Mouse (Mus musculus) ES-Bruce4 (cell line): Measurements from ENCODE around the gene Bcl11b. TPM values are rescaled to one million over a fixed set of nuclear protein-coding genes. Genes with fewer than 3 reads are reported as not detected.

ENCODE experiments used
- H3K27ac ChIP-seq: 2 replicates; pipeline ENCODE4 v1.5.1; 2012; ENCODE audit warnings: low read length, inconsistent platforms; ENCODE audit not compliant: insufficient read depth
- H3K27me3 ChIP-seq: 2 replicates; pipeline ENCODE4 v1.6.1; 2012; ENCODE audit warnings: mild to moderate bottlenecking, low read length, inconsistent platforms; ENCODE audit not compliant: control insufficient read depth, poor library complexity, insufficient read depth, severe bottlenecking
- H3K36me3 ChIP-seq: 2 replicates; pipeline ENCODE4 v1.6.1; 2012; ENCODE audit warnings: inconsistent platforms, mild to moderate bottlenecking, low read length, moderate library complexity; ENCODE audit not compliant: control insufficient read depth, poor library complexity, insufficient read depth, severe bottlenecking
- H3K4me1 ChIP-seq: one replicate; pipeline ENCODE4 v1.8.1; 2011; ENCODE audit warnings: low read length; ENCODE audit not compliant: control insufficient read depth, insufficient read depth
- H3K4me3 ChIP-seq: 2 replicates; pipeline ENCODE4 v1.5.1; 2011; ENCODE audit warnings: low read depth, mild to moderate bottlenecking, low read length
- H3K9ac ChIP-seq: 2 replicates; pipeline ENCODE4 v1.6.1; 2012; ENCODE audit warnings: low read depth, mild to moderate bottlenecking, inconsistent platforms; ENCODE audit not compliant: poor library complexity, severe bottlenecking
- H3K9me3 ChIP-seq: replicated peaks from 2 replicates; pipeline ENCODE4 v1.6.1; 2012; ENCODE audit warnings: mild to moderate bottlenecking, low read length, inconsistent platforms; ENCODE audit not compliant: control insufficient read depth, poor library complexity, insufficient read depth, severe bottlenecking
- CTCF ChIP-seq: IDR thresholded peaks from one replicate; pipeline ENCODE4 v1.8.1; 2011; ENCODE audit warnings: low read depth, low read length
- EP300 ChIP-seq: IDR thresholded peaks from 2 replicates; pipeline ENCODE4 v1.6.1; 2011; ENCODE audit warnings: low read depth, low read length; ENCODE audit not compliant: insufficient read depth
- POLR2A ChIP-seq: IDR thresholded peaks from one replicate; pipeline ENCODE4 v1.8.1; 2011; ENCODE audit warnings: low read length; ENCODE audit not compliant: insufficient read depth
- polyA plus RNA-seq: library from polyadenylated mRNA; stranded (reverse); fragments of >200 nt; gene quantifications from 2 replicates; pipeline ENCODE4 v1.2.4, GENCODE M21; 2011; ENCODE audit warnings: low read depth; ENCODE audit not compliant: missing spikeins, insufficient read depth, insufficient read length

Bcl11b gene
- polyA plus RNA-seq, 1 experiment = 0.69 TPM

DNA sequence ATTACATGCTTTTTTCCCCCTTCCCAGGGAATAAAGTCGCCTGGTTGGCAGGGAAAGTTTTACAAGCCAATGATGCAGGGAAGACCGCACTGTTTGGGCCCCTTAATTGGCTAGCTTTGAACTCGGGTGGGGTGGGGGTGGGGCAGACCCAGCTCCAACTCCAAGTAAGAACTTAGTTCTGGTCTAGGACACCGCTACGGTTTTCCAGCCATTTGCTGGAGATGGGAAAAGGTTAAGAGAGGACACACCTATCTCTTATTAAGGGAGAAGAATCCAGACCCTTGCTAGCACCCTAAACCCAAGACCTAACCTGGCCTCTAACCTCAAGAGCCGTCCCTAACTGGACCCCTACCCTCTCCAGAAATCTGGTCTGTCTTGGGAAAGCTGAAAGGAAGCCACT is 22.2 kb downstream of the Bcl11b start:
- Histone ChIP-seq H3K27ac (no peak overlapping the region), H3K9ac (no peak overlapping the region), H3K4me3 (no peak overlapping the region), H3K9me3 (no peaks in the 10 kb centered on the region), H3K4me1 (peaks cover 3% of the 10 kb centered on the region), H3K36me3 (no peaks in the 10 kb centered on the region), H3K27me3 (no peaks in the 10 kb centered on the region; the same call in 1 of the 2 replicates)
- TF ChIP-seq EP300 (no peak), CTCF (no peak), POLR2A (no peak)

DNA sequence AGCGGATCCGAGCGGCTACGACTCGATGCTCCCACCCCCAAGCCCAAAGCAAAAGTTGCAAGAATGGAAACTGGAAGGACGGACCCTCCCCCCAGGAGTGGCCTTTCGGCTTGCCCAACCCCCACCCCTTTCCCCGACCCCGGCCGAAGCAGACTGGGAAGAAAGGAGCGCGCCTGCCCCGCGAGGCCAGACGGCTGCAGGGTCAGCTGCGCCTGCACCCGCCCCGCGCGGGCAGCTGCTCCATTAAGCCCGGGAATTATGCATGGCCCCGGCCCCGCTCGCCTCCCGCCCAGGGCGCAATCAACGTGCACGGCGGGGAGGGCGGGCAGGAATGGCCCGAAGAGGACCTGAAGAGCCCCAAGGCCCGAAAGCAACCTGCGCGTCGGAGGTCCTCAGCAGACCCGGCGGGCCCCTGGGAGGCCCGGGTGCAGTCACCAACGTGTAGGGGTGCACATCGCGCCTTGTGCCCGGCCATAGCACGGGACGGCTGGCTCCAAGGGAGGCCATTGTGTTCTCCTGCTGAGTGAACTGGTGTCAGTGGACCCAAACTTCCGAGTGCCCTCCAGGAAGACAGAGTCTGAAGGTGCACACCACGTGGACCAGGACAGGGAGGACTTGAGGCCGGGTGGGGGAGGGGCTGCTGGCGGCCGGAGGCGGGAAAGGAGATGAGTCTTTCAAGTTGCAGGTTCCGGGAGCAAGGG is 23.0 kb downstream of the Bcl11b start:
- Histone ChIP-seq H3K27ac (no peak overlapping the region), H3K9ac (peak overlapping the region; percentile 37), H3K4me1 (peaks cover 3% of the 10 kb centered on the region), H3K36me3 (no peaks in the 10 kb centered on the region), H3K4me3 (peak overlapping the region; percentile 62), H3K27me3 (no peaks in the 10 kb centered on the region; the same call in 1 of the 2 replicates), H3K9me3 (no peaks in the 10 kb centered on the region)
- no peak for TF ChIP-seq EP300
- TF ChIP-seq CTCF = no peak
- TF ChIP-seq POLR2A = no peak

DNA sequence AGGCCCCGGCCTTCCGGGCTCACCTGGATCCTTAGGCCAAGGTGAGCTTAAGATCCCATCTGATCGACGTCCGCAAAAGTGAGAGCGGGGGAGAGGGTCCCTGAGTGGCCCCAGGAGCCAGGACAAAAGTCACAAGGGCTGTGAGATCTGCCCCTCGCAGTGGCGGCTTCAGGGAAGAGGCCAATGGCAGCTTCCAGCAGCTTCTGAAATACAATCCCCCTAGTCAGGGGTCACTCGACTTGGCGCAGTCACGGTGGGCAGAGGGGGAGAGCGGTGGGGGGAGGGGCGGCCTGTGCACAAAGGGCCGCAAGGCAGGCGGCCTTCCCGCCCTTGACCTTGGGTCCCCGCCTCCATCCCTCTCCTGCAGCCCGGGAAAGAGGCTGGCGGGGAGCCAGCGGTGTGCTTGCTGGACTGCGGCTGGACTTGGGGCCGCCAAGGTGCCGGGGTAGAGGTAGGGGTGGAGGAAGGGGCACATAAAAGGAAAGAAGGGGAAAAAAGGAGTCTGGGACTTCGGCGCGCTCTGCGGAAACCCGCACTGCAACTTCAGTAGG is 23.6 kb downstream of the Bcl11b start:
- Histone ChIP-seq H3K9me3 (no peaks in the 10 kb centered on the region), H3K27ac (no peak overlapping the region), H3K27me3 (no peaks in the 10 kb centered on the region; the same call in 1 of the 2 replicates), H3K36me3 (no peaks in the 10 kb centered on the region), H3K9ac (peak overlapping the region; percentile 37), H3K4me3 (peak overlapping the region; percentile 62), H3K4me1 (peaks cover 3% of the 10 kb centered on the region)
- TF ChIP-seq POLR2A (no peak), CTCF (no peak), EP300 (no peak)

DNA sequence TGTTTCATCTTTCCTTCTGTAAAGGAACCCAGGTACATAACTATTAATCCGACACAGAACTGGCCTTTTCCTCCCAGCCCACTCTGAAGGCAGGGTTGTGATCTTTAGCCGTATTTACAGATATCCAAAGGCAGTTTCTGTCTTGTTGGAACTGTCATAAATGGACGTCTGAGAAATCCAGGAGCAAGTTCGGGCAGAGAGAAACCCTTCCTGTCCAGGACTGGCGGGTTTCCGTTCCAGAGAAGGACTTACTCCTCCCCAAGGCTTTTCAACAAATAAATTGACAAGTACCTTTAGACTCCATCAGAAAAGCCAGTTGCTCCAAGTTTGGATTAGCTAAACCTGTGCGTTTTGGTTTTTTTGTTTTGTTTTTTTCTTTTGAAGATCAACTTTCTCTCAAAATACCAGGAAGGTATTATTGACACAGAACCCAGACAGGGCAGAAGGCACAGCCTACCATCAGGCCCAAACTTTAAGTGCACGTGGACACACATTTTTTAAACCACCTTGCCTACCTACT is 24.6 kb downstream of the Bcl11b start:
- H3K4me3 ChIP-seq = no peak overlapping the region
- H3K36me3 ChIP-seq = no peaks in the 10 kb centered on the region
- H3K9ac ChIP-seq = no peak overlapping the region
- TF ChIP-seq EP300 (no peak), CTCF (no peak)
- no peaks in the 10 kb centered on the region; the same call in 1 of the 2 replicates for H3K27me3 ChIP-seq
- H3K27ac ChIP-seq = no peak overlapping the region
- H3K4me1 ChIP-seq = peaks cover 3% of the 10 kb centered on the region
- H3K9me3 ChIP-seq = no peaks in the 10 kb centered on the region

DNA sequence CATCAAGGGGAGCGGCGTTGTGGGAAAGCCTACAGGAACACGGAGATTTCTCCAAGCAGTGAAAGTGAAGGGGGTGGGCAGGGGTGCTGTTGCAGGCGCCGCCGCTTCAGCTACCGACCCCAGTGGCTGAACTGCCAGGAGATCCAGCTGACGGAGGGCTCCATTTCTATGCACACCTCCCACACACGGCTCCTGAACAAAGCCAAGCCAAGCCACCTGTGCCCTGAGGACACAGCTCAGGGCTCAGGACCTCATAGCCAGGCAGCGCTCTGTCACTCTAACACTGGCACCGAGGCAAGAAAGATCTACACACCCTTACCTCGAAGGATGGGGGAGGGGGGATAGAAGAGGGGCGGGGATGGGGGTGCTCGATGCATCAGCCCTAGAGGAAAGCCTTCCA is 25.3 kb downstream of the Bcl11b start:
- H3K27me3 ChIP-seq = no peaks in the 10 kb centered on the region; the same call in 1 of the 2 replicates
- no peak overlapping the region for H3K27ac ChIP-seq
- H3K9me3 ChIP-seq = no peaks in the 10 kb centered on the region
- H3K4me1 ChIP-seq = peaks cover 3% of the 10 kb centered on the region
- H3K4me3 ChIP-seq = no peak overlapping the region
- no peaks in the 10 kb centered on the region for H3K36me3 ChIP-seq
- no peak overlapping the region for H3K9ac ChIP-seq
- no peak for TF ChIP-seq EP300
- no peak for TF ChIP-seq CTCF
- no peak for TF ChIP-seq POLR2A

DNA sequence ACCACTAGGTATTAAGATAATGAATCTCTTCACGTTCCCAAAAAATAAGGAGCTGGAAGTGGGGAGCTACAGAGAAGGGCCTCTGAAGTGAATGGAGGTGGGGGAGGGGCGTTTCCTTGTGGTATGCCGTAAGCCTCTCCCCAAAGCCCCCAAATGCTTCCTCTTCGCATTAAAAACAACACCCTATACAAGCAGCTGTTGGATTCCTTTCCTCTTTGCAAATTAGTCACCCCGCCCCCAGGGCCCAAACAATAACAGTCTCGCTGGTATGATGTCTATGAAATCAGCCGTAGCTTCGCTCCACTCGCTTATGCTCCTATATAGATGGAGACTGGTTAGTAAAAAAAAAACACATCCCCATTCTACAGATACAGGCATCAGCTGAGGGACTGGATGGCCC is 25.9 kb downstream of the Bcl11b start:
- H3K36me3 ChIP-seq = no peaks in the 10 kb centered on the region
- no peaks in the 10 kb centered on the region for H3K9me3 ChIP-seq
- no peak overlapping the region for H3K9ac ChIP-seq
- no peaks in the 10 kb centered on the region; the same call in 1 of the 2 replicates for H3K27me3 ChIP-seq
- H3K27ac ChIP-seq = no peak overlapping the region
- peaks cover 3% of the 10 kb centered on the region for H3K4me1 ChIP-seq
- H3K4me3 ChIP-seq = no peak overlapping the region
- no peak for TF ChIP-seq EP300
- no peak for TF ChIP-seq POLR2A
- no peak for TF ChIP-seq CTCF
